Comparison of ENCODE assay signal across 12 mouse cellular contexts in the genomic region with DNA sequence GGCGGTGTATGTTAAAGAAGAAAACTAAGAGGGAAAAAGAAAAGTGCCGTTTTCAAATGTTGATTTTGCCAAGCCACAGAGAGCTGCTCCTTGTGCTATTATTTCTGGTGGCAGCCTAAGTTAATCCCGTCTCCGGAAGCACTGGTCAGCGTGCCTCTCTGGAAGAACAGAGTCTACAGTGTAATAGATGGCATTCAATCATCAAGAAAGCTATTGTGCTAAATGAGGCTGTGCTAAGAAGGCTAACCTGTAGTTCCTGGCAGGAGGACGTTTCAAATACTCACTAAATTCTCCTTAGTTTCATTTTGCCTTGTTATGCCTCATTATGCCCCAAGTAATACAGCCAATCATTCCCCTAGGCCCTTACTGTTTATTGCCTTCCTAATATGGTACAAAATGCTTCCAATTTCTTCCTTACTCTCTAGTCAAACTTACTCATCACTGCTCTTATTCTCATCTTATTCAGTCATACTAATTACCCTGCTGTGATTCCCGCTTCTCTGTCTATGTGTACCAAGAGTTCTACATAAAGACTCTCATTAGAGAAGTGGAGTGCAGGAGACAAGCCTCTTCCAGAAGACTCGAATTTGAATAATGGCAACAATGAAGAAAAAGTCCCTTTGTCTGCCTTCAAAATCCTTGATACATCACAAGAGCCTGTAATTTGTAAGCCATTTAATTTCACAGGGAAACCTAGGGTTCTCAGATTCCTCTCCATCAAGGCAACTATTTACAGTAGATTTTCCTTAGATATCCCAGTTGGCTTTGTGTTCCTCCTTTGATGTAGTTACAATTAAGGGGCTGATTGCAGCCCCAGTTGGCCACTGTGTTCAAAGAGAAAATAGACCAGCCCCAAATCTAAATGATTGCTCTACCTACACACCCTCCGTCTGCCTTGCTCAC.
DNase-seq lines count a peak whose midpoint lies in the region; ATAC-seq and TF ChIP-seq lines count a peak whose summit lies in the region.
"Had no signal": no experiment of that assay in that cellular context is flagged by ENCODE, and none has a peak within 500 bp of the region (broad histone marks: within the 10 kb centered on the region; RNA-seq: fewer than 3 reads in every experiment).

No protein-coding gene starts in this region.

- no peaks in the 10 kb centered on the region for H3K9me3 ChIP-seq in lung, embryonic 14.5 days (ENCODE audit: low read depth, low read length)
- no peaks in the 10 kb centered on the region for H3K9me3 ChIP-seq in forebrain, postnatal 0 days (ENCODE audit: low read length)
- H3K9me3 ChIP-seq: kidney, embryonic 15.5 days; neural tube, embryonic 13.5 days had no signal

- WGBS in lung, embryonic 14.5 days = 44% methylated on average over 9 of the region's 9 CpGs
- 11% methylated on average over 9 of the region's 9 CpGs for WGBS in forebrain, postnatal 0 days

- no peak for TF ChIP-seq CTCF in lung, embryonic 14.5 days (IDR thresholded peaks at IDR 0.05; ENCODE audit: low read depth)
- no peak for TF ChIP-seq CTCF in brain, embryonic 14.5 days (IDR thresholded peaks at IDR 0.05; ENCODE audit: borderline replicate concordance, extremely low read depth, insufficient read depth, insufficient read length)
- TF ChIP-seq CTCF in forebrain, postnatal 0 days (IDR thresholded peaks at IDR 0.05; ENCODE audit: low read depth) = no peak
- TF ChIP-seq CTCF in layer of hippocampus, adult 2 months (conservative IDR thresholded peaks at IDR 0.05) = no peak

- H3K27me3 ChIP-seq in lung, embryonic 14.5 days (ENCODE audit: insufficient read depth, low read length) = no peaks in the 10 kb centered on the region
- no peaks in the 10 kb centered on the region for H3K27me3 ChIP-seq in forebrain, postnatal 0 days (ENCODE audit: insufficient read depth, low read length)
- H3K27me3 ChIP-seq: kidney, embryonic 15.5 days; neural tube, embryonic 13.5 days had no signal

- ATAC-seq in lung, embryonic 14.5 days (ENCODE audit: insufficient read depth) = no peak
- peak; percentile 66 for ATAC-seq in forebrain, postnatal 0 days

- H3K4me2 ChIP-seq in lung, embryonic 14.5 days = no peak overlapping the region
- H3K4me2 ChIP-seq in forebrain, postnatal 0 days (ENCODE audit: low read depth) = no peak overlapping the region
- H3K4me2 ChIP-seq: kidney, embryonic 15.5 days; neural tube, embryonic 13.5 days had no signal

- no peaks in the 10 kb centered on the region for H3K4me1 ChIP-seq in lung, embryonic 14.5 days (ENCODE audit: insufficient read depth)
- no peaks in the 10 kb centered on the region; the same call in 1 of the 2 replicates for H3K4me1 ChIP-seq in forebrain, postnatal 0 days (ENCODE audit: insufficient read depth)
- H3K4me1 ChIP-seq: kidney, embryonic 15.5 days had no signal

- peak; percentile 20 for DNase-seq in lung, embryonic 14.5 days
- DNase-seq in lung, postnatal 4 days = no peak
- DNase-seq in brain, embryonic 14.5 days (ENCODE audit: low read depth) = peak; percentile 84
- DNase-seq in forebrain, postnatal 0 days = peak; percentile 13
- peak; percentile 25 for DNase-seq in retina, embryonic 14.5 days (ENCODE audit: low spot score)
- no peak for DNase-seq in layer of hippocampus, adult 2 months (ENCODE audit: low spot score in 2 of 2)
- DNase-seq in liver = no peak
- DNase-seq: adrenal gland, adult 2 months; lung, adult 2 months; right cerebral cortex, postnatal 25 days had no signal

- no peaks in the 10 kb centered on the region for H3K36me3 ChIP-seq in lung, embryonic 14.5 days (ENCODE audit: insufficient read depth)
- H3K36me3 ChIP-seq in forebrain, postnatal 0 days (ENCODE audit: insufficient read depth) = no peaks in the 10 kb centered on the region
- H3K36me3 ChIP-seq: kidney, embryonic 15.5 days; neural tube, embryonic 13.5 days had no signal

- H3K4me3 ChIP-seq in lung, embryonic 14.5 days (ENCODE audit: low read depth, low read length) = no peak overlapping the region
- H3K4me3 ChIP-seq in forebrain, postnatal 0 days (ENCODE audit: low read depth, low read length) = no peak overlapping the region
- no peak overlapping the region for H3K4me3 ChIP-seq in layer of hippocampus, adult 2 months
- H3K4me3 ChIP-seq: kidney, embryonic 15.5 days; neural tube, embryonic 13.5 days had no signal

- H3K27ac ChIP-seq in lung, embryonic 14.5 days (ENCODE audit: low read depth) = no peak overlapping the region
- H3K27ac ChIP-seq in forebrain, postnatal 0 days (ENCODE audit: low read depth, low read length) = no peak overlapping the region
- H3K27ac ChIP-seq in layer of hippocampus, adult 2 months = no peak overlapping the region
- H3K27ac ChIP-seq: kidney, embryonic 15.5 days; neural tube, embryonic 13.5 days had no signal

- H3K9ac ChIP-seq in lung, embryonic 14.5 days = no peak overlapping the region
- H3K9ac ChIP-seq in forebrain, postnatal 0 days = no peak overlapping the region
- H3K9ac ChIP-seq: kidney, embryonic 15.5 days; neural tube, embryonic 13.5 days had no signal

- TF ChIP-seq POLR2A in brain, embryonic 14.5 days (IDR thresholded peaks at IDR 0.05; ENCODE audit: borderline replicate concordance, extremely low read depth, insufficient read depth, insufficient read length, poor library complexity, severe bottlenecking) = no peak

Comparison
In these comparisons a context has a peak if more than half of its experiments do, and no peak if none do; other contexts are left out.
1. DNase-seq: peak in lung, embryonic 14.5 days (single experiment), brain, embryonic 14.5 days (single experiment), forebrain, postnatal 0 days (single experiment) and retina, embryonic 14.5 days (single experiment); none in lung, postnatal 4 days (0 of 2), layer of hippocampus, adult 2 months (0 of 2) and liver (single experiment).